Mouse (Mus musculus): ENCODE measurements at regions not wholly inside any gene's neighbourhood (a gene's known extent, or its start where the extent isn't known, plus 50 kb on each side); places are given as distances from the start of the nearest gene placed in this dataset.

DNA sequence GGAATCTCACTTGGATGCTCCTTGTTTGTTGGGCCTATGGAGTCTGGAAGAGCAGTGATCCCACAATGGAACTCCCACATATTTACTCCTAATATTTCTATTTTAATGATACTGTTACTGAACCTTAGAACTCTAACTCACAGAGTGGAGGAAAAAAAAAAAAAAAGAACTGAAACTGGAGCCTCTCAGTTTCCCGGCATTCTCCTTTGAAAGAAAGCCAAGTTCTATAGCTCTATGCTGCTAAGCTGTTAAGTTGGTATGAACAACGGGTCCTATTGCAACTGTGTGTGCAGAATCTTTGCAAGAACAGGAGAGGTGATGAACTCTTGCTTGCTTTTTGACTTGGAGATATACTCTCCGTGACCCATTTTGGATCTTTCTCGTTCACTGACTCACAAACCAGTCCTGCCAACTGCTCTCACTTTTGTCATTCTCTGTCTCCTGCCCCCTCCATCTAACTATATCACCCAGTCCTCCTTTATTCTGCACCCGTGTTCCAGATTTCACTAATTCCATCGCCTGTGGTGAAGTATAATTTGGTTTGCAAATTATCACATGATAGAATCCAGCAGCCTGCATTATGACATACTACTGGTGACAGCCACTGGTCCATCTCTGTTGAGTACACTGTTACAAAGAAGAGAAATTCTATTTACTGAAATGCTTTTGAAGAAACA, 92.6 kb upstream of the Ctsc start:
- DNase-seq (ENCODE audit: low read depth, low spot score), result no peak

DNA sequence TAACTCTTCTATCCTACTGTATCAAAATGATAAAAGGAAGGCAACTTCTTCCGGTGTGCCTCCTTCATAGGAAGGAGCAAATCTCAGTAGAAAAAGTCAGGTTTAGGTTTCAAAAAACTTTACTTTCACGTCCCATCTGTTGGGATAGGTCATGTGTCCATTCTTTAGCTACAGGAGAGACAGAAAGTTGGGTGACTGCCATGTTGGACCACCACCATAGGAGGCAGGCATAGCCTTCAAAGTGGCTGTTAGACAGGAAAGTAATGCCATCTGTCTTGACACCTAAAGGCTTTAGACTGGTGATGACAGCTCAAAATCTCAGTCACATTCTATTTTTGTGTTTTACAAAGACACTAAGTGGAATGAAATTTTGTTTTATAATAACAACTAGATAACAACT, 90.3 kb upstream of the Ctsc start:
- DNase-seq (ENCODE audit: low read depth, low spot score), result no peak

DNA sequence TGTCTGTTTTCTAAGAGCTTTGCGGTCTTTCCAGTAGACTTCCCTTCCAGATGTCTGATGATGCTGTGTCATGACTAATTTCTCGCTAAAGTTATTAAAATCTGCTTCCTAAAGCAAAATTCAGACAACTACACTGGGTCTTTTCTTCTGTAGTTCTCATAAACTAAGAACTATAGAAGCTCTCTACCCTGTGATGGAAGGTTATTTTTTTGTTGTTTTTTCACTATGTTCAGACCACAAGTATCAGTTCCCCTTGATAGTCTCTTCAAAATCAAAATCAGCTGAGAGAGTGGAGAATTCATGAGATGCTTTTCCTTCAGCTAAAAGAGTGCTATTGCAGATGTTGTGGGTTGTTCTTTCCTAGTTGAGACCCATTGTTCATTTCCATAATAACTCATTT, 85.1 kb upstream of the Ctsc start:
- no peak for DNase-seq (ENCODE audit: low read depth, low spot score)

DNA sequence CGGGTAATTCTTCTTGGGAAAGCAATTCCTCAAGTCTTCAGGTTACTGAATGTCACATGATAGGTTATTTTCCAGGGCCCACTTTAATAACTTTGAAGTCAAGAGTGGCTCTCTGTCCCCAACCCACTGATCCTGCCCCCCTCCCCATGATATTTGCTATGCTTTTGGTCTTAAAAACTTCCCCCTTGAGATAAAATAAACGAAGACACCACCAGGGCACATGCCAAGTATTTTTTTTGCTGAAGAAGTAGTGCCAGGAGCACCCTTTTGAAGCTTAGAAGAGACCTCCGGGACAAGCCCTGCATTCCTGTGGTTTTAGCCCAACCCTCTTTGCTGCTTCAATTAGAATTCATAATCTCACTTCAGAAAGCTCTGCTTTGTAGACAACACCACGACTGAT, 78.8 kb upstream of the Ctsc start:
- no peak for DNase-seq (ENCODE audit: low read depth, low spot score)

DNA sequence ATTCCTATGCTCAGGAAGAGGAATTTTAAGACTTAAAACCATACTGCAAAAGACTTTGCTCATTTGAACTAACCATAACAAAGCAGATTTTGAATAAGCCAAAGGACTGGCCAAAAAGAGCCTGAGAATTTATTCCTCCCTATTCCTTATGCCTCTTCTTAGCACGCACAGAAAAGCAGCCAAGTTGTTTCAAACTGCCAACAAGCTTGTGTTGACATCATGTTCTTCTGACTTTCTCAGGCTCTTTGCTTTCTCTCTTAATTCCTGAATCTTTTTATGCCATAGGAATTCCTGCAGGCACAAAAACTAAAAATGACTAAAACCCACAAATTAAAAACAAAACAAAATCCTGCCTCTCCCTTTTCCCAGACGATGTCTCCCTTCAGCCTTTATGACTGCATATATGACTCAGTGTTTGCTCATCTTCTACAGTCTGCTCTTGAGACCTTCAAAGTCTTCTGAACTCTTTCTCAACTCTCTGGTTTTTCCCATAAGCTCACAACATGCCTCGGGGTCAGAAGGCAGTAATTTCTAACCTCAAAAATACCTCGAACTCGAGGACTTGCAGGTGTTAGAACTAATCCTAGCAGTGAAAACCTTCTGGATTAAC, 77.9 kb upstream of the Ctsc start:
- no peak for DNase-seq (ENCODE audit: low read depth, low spot score)

DNA sequence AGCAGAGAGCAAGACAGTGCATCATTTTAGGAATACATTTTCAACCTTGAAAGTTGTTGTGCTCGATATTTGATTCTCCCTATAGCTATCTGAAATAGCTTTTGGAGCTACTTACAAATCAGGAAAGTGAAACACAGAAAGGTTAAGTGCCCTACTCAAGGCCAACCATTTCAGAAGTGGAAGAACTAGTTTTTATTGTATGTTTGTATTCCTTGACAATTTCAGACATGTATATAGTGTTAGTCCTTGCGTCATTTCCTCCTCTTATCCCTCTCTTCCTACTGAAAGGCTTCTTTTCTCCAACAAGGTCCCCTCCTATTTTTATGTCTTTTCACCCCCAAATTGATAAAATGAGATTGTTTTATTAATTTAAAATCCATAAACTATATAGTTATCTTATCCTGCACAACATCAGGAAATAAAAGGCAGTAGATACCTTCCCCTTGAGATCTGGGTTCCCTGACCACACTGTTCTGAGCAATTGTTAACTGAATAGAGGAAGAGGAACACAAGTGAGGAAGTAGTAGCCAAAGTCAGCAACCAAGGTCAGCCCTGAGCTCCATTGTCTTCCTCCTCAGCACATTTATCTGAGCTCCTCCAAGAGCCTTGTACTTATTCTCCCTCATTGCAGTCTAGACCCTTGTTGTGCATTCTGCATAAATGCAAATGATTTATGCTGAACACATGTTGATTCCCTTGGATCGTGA, 76.1 kb upstream of the Ctsc start:
- no peak for DNase-seq (ENCODE audit: low read depth, low spot score)

DNA sequence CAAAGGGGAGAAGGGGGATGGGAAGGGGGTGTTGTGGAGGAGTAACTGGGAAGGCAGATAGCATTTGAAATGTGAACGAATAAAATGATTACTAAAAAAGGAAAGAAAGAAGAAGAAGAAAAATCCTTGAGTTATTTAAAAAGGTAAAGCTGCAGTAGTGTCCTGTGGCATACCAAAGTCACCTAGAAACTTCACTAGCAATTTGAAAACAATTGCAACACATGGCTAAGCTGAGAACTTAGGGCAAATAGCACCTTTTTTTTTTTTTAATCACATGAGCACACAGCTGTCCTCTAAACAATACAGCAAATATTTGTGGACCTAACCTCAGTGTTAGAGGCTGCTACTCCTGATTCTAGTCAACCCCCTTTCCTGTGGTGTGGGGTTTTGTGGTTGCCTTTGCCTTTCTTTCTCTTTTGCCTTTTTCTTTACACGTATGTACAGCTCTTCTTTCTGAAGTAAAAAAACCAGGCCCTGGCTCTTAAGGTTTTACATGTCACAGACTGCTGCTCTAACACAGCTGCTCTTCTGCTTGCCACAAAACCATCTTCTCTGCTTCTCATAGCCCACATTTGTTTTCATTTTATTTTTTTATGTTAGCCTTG, 71.6 kb upstream of the Ctsc start:
- no peak for DNase-seq (ENCODE audit: low read depth, low spot score)

DNA sequence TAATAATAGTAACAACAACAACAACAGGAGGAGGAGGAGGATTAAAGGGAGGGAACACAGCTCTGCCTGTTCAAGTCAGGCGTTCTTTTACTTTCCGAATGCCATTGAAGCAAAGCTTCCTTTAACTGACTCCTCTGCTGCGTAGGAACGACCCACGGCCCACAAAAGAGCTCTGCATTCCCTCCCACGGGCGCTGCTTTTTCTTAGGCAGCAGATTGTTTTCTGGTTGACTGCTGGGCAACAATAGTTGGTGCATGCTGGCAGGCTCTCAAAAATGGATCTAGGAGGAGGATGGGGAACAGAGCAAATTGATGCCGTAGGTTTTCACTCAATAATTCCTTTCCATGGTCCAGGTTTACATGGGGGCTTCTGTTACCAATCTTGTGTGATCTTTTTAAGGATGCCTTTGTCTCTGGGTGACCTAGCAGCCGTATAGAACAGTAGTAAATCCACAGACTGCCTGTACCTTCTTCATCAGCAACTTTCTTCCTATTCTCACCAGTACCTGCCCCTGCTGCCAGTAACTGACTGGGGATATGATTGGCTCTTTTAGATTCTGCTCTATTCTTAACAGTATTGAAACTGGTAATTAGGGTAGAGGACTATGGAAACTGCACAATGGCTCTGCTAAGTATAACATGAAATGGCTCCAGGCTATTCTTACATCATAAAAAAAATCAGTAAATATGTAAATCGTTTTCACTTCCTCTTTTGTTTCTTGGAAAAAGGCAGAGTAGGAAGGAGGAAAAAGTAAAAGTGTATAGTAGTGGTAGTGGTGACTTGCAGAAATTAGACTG, 70.8 kb upstream of the Ctsc start:
- peak; percentile 11 for DNase-seq (ENCODE audit: low read depth, low spot score)

DNA sequence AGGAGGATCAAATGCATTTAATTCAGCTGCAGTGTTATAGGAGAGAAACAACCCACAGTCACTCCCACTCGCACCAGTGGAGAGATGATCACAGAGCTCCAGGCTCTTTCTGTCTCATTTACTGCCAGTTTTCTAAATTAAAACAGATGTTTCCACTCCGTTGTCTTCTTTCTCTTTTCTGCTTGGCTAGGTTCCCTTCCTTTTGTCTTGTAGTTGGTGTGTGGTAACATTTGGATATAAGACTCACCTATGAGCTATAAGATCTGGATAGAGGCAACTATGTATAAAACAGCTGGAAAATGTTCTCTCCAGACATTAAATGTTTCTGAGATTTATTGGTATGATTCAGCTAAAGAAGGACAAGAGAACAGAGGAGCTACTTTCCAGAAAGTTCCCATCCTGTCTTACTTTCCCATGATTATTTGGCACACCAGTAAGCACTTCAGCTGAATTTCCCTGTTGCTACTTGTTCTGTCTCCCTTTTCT, 63.1 kb upstream of the Ctsc start:
- no peak for DNase-seq (ENCODE audit: low read depth, low spot score)

DNA sequence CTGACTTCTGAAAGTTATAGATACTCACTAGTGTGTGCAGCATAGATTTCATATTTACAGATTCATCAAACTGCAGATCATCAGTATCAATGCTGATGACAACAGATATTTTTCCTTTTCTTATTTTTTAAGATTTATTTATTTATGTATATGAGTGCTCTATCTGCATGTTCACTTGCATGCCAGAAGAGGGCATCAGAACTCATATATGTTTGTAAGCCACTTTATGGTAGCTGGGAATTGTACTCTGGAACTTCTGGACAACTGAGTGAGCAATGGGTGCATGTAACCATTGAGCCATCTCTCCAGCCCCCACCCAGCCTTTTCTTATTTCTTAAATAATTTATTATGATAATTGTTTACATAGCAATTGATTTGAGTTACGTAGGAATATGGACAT, 62.5 kb upstream of the Ctsc start:
- no peak for DNase-seq (ENCODE audit: low read depth, low spot score)

DNA sequence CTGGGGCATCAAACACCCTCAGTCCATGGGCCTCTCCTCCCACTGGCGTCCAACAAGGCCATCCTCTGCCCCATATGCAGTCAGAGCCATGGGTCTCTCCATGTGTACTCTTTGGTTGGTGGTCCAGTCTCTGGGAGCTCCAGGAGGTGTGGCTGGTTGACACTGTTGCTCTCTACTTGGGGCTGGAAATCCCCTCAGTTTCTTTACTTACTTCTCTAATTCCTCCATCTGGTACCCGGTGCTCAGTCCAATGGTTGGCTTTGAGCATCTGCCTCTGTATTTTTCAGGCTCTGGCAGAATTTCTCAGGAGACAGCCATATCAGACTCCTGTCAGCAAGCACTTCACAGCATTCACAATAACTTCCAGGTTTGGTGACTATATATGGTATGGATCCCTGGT, 55.7 kb upstream of the Ctsc start:
- no peak for DNase-seq (ENCODE audit: low read depth, low spot score)

DNA sequence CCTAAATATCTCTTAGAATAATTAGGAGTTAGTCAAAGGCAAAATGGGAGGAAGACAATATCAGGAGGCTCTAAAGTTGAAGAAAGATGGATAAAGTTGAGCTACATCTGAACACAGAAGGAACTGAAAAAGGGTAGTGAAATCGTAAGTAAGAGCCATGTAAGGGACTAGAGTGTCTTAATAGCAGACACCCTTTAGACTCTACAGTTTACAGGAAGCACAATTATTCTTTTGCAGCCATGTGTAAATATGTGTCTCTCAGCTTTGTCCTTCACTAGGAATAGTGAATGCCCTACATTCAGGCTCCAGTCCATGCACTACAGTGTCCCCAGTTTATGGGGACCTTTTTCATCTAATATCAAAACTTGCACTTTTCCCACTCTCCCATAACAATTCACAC, 52.1 kb upstream of the Ctsc start:
- no peak for DNase-seq (ENCODE audit: low read depth, low spot score)

Measured in retina, postnatal 7 days (tissue).